Mouse (Mus musculus) small intestine, adult 2 months (tissue): Measurements from ENCODE around the gene 1110002E22Rik.

Experiments used
- CTCF ChIP-seq: fragments of 200-500 bp; IDR thresholded peaks from 2 replicates; pipeline ENCODE4 v1.5.1; 2012; ENCODE audit warnings: low read depth, mild to moderate bottlenecking, control low read depth, inconsistent platforms, low read length, moderate library complexity, mixed read lengths; ENCODE audit not compliant: insufficient replicate concordance, insufficient read length; ENCODE audit errors: extremely low read depth
- POLR2A ChIP-seq: fragments of 200-500 bp; IDR thresholded peaks from 2 replicates; pipeline ENCODE4 v1.6.1; 2012; ENCODE audit warnings: low read depth, mild to moderate bottlenecking, control low read depth, inconsistent platforms, low read length, moderate library complexity

GRCm38 (mm10) chr3:138110910-138111782 lies 46.3 kb downstream of the 1110002E22Rik start:
- no peak for TF ChIP-seq POLR2A
- no peak for TF ChIP-seq CTCF
